Mouse (Mus musculus) liver, postnatal 0 days (tissue): Measurements from ENCODE around the gene Casp2.

ENCODE experiments used
- CTCF ChIP-seq: sonication (generic); IDR thresholded peaks from 2 replicates; pipeline ENCODE4 v1.5.1; 2016; ENCODE audit warnings: antibody characterized with exemption, low read depth
- EP300 ChIP-seq: IDR thresholded peaks from 2 replicates; pipeline ENCODE4 v1.6.1; 2016; ENCODE audit warnings: antibody characterized with exemption, low read depth, mild to moderate bottlenecking

- no peak for TF ChIP-seq CTCF
- TF ChIP-seq EP300: no peak
These were observed 45.8 kb downstream of the Casp2 start for GRCm38 (mm10) chr6:42310427-42311053.
